Mouse (Mus musculus): Measurements from ENCODE around the gene Ccr1l1. TPM values are rescaled to one million over a fixed set of nuclear protein-coding genes. Genes with fewer than 3 reads are reported as not detected.

Gene Ccr1l1
- polyA plus RNA-seq, 1 experiment from 2014 or later, result not detected

- no peak overlapping the region for H3K4me3 ChIP-seq (ENCODE audit: low read depth, low read length)
- H3K4me2 ChIP-seq, result no peak overlapping the region
- no peak overlapping the region for H3K9ac ChIP-seq (ENCODE audit: low read depth, low read length)
- no peaks in the 10 kb centered on the region for H3K4me1 ChIP-seq (ENCODE audit: control insufficient read depth, insufficient read depth, low read length)
- 74% methylated on average over 2 of the region's 2 CpGs for WGBS (ENCODE audit: insufficient replicate concordance)
- no peaks in the 10 kb centered on the region for H3K27me3 ChIP-seq (ENCODE audit: control insufficient read depth, insufficient read depth, low read length)
- no peak for ATAC-seq (replicated peaks; ENCODE audit: insufficient number of reproducible peaks, low FRiP score, low TSS enrichment)
- no peak overlapping the region for H3K27ac ChIP-seq (ENCODE audit: low read depth, low read length)
- no peaks in the 10 kb centered on the region for H3K9me3 ChIP-seq (replicated peaks; ENCODE audit: control insufficient read depth, low read length)
- H3K36me3 ChIP-seq (ENCODE audit: control insufficient read depth, insufficient read depth, low read length), result no peaks in the 10 kb centered on the region
Observed at GRCm38 (mm10) chr9:123949432-123949831, 28.8 kb downstream of the Ccr1l1 start.

- Histone ChIP-seq H3K36me3 (ENCODE audit: control insufficient read depth, insufficient read depth, low read length) (no peaks in the 10 kb centered on the region), H3K4me1 (ENCODE audit: control insufficient read depth, insufficient read depth, low read length) (no peaks in the 10 kb centered on the region), H3K9me3 (replicated peaks; ENCODE audit: control insufficient read depth, low read length) (no peaks in the 10 kb centered on the region), H3K27ac (ENCODE audit: low read depth, low read length) (no peak overlapping the region), H3K4me3 (ENCODE audit: low read depth, low read length) (no peak overlapping the region), H3K27me3 (ENCODE audit: control insufficient read depth, insufficient read depth, low read length) (no peaks in the 10 kb centered on the region), H3K9ac (ENCODE audit: low read depth, low read length) (no peak overlapping the region), H3K4me2 (no peak overlapping the region)
- no peak for ATAC-seq (replicated peaks; ENCODE audit: insufficient number of reproducible peaks, low FRiP score, low TSS enrichment)
- WGBS (ENCODE audit: insufficient replicate concordance), result 72% methylated on average over 1 of the region's 1 CpGs
Observed at GRCm38 (mm10) chr9:123947815-123948214, 30.4 kb downstream of the Ccr1l1 start.

- Histone ChIP-seq H3K9ac (ENCODE audit: low read depth, low read length) (no peak overlapping the region), H3K9me3 (replicated peaks; ENCODE audit: control insufficient read depth, low read length) (no peaks in the 10 kb centered on the region), H3K4me3 (ENCODE audit: low read depth, low read length) (no peak overlapping the region), H3K4me2 (no peak overlapping the region), H3K27me3 (ENCODE audit: control insufficient read depth, insufficient read depth, low read length) (no peaks in the 10 kb centered on the region), H3K36me3 (ENCODE audit: control insufficient read depth, insufficient read depth, low read length) (no peaks in the 10 kb centered on the region), H3K4me1 (ENCODE audit: control insufficient read depth, insufficient read depth, low read length) (no peaks in the 10 kb centered on the region), H3K27ac (ENCODE audit: low read depth, low read length) (no peak overlapping the region)
- WGBS (ENCODE audit: insufficient replicate concordance), result 80% methylated on average over 3 of the region's 3 CpGs
- no peak for ATAC-seq (replicated peaks; ENCODE audit: insufficient number of reproducible peaks, low FRiP score, low TSS enrichment)
Observed at GRCm38 (mm10) chr9:123942025-123942424, 36.2 kb downstream of the Ccr1l1 start.

- Histone ChIP-seq H3K4me2 (no peak overlapping the region), H3K27me3 (ENCODE audit: control insufficient read depth, insufficient read depth, low read length) (no peaks in the 10 kb centered on the region), H3K4me3 (ENCODE audit: low read depth, low read length) (no peak overlapping the region), H3K9me3 (replicated peaks; ENCODE audit: control insufficient read depth, low read length) (no peaks in the 10 kb centered on the region), H3K27ac (ENCODE audit: low read depth, low read length) (no peak overlapping the region), H3K36me3 (ENCODE audit: control insufficient read depth, insufficient read depth, low read length) (no peaks in the 10 kb centered on the region), H3K9ac (ENCODE audit: low read depth, low read length) (no peak overlapping the region), H3K4me1 (ENCODE audit: control insufficient read depth, insufficient read depth, low read length) (no peaks in the 10 kb centered on the region)
- 66% methylated on average over 2 of the region's 2 CpGs for WGBS (ENCODE audit: insufficient replicate concordance)
- ATAC-seq (replicated peaks; ENCODE audit: insufficient number of reproducible peaks, low FRiP score, low TSS enrichment), result peak; percentile 35; the same call in 1 of the 2 replicates
Observed at GRCm38 (mm10) chr9:123941316-123941715, 36.9 kb downstream of the Ccr1l1 start.

GRCm38 (mm10) chr9:123940628-123941027, 37.6 kb downstream of the Ccr1l1 start:
- no peak overlapping the region for H3K27ac ChIP-seq (ENCODE audit: low read depth, low read length)
- no peak overlapping the region for H3K9ac ChIP-seq (ENCODE audit: low read depth, low read length)
- ATAC-seq (replicated peaks; ENCODE audit: insufficient number of reproducible peaks, low FRiP score, low TSS enrichment), result no peak; the same call in 1 of the 2 replicates

GRCm38 (mm10) chr9:123940168-123940567, 38.0 kb downstream of the Ccr1l1 start:
- no peak overlapping the region for H3K27ac ChIP-seq (ENCODE audit: low read depth, low read length)
- H3K27me3 ChIP-seq (ENCODE audit: control insufficient read depth, insufficient read depth, low read length), result no peaks in the 10 kb centered on the region
- no peak overlapping the region for H3K9ac ChIP-seq (ENCODE audit: low read depth, low read length)
- no peak overlapping the region for H3K4me2 ChIP-seq
- no peak for ATAC-seq (replicated peaks; ENCODE audit: insufficient number of reproducible peaks, low FRiP score, low TSS enrichment)
- H3K36me3 ChIP-seq (ENCODE audit: control insufficient read depth, insufficient read depth, low read length), result no peaks in the 10 kb centered on the region
- H3K9me3 ChIP-seq (replicated peaks; ENCODE audit: control insufficient read depth, low read length), result no peaks in the 10 kb centered on the region
- 68% methylated on average over 1 of the region's 1 CpGs for WGBS (ENCODE audit: insufficient replicate concordance)
- H3K4me3 ChIP-seq (ENCODE audit: low read depth, low read length), result no peak overlapping the region
- H3K4me1 ChIP-seq (ENCODE audit: control insufficient read depth, insufficient read depth, low read length), result no peaks in the 10 kb centered on the region

More at GRCm38 (mm10) chr9:123940628-123941027, 37.6 kb downstream of the Ccr1l1 start:
- H3K4me3 ChIP-seq (ENCODE audit: low read depth, low read length), result no peak overlapping the region
- H3K36me3 ChIP-seq (ENCODE audit: control insufficient read depth, insufficient read depth, low read length), result no peaks in the 10 kb centered on the region
- no peaks in the 10 kb centered on the region for H3K27me3 ChIP-seq (ENCODE audit: control insufficient read depth, insufficient read depth, low read length)
- H3K4me1 ChIP-seq (ENCODE audit: control insufficient read depth, insufficient read depth, low read length), result no peaks in the 10 kb centered on the region
- no peak overlapping the region for H3K4me2 ChIP-seq
- H3K9me3 ChIP-seq (replicated peaks; ENCODE audit: control insufficient read depth, low read length), result no peaks in the 10 kb centered on the region

GRCm38 (mm10) chr9:123937989-123938388, 40.2 kb downstream of the Ccr1l1 start:
- Histone ChIP-seq H3K4me1 (ENCODE audit: control insufficient read depth, insufficient read depth, low read length) (no peaks in the 10 kb centered on the region), H3K4me3 (ENCODE audit: low read depth, low read length) (no peak overlapping the region)
- WGBS (ENCODE audit: insufficient replicate concordance), result 82% methylated on average over 2 of the region's 2 CpGs

GRCm38 (mm10) chr9:123936604-123937280, 41.5 kb downstream of the Ccr1l1 start:
- Histone ChIP-seq H3K9ac (ENCODE audit: low read depth, low read length) (no peak overlapping the region), H3K27ac (ENCODE audit: low read depth, low read length) (no peak overlapping the region), H3K4me2 (no peak overlapping the region), H3K4me1 (ENCODE audit: control insufficient read depth, insufficient read depth, low read length) (peaks cover under 1% of the 10 kb centered on the region; the same call in 1 of the 2 replicates), H3K36me3 (ENCODE audit: control insufficient read depth, insufficient read depth, low read length) (no peaks in the 10 kb centered on the region), H3K4me3 (ENCODE audit: low read depth, low read length) (no peak overlapping the region), H3K9me3 (replicated peaks; ENCODE audit: control insufficient read depth, low read length) (no peaks in the 10 kb centered on the region), H3K27me3 (ENCODE audit: control insufficient read depth, insufficient read depth, low read length) (no peaks in the 10 kb centered on the region)
- 77% methylated on average over 9 of the region's 9 CpGs for WGBS (ENCODE audit: insufficient replicate concordance)
- ATAC-seq (replicated peaks; ENCODE audit: insufficient number of reproducible peaks, low FRiP score, low TSS enrichment), result no peak

More at GRCm38 (mm10) chr9:123937989-123938388, 40.2 kb downstream of the Ccr1l1 start:
- Histone ChIP-seq H3K36me3 (ENCODE audit: control insufficient read depth, insufficient read depth, low read length) (no peaks in the 10 kb centered on the region), H3K9ac (ENCODE audit: low read depth, low read length) (no peak overlapping the region), H3K27ac (ENCODE audit: low read depth, low read length) (no peak overlapping the region), H3K4me2 (no peak overlapping the region), H3K9me3 (replicated peaks; ENCODE audit: control insufficient read depth, low read length) (no peaks in the 10 kb centered on the region), H3K27me3 (ENCODE audit: control insufficient read depth, insufficient read depth, low read length) (no peaks in the 10 kb centered on the region)
- no peak for ATAC-seq (replicated peaks; ENCODE audit: insufficient number of reproducible peaks, low FRiP score, low TSS enrichment)

- Histone ChIP-seq H3K27ac (ENCODE audit: low read depth, low read length) (no peak overlapping the region), H3K9me3 (replicated peaks; ENCODE audit: control insufficient read depth, low read length) (no peaks in the 10 kb centered on the region), H3K4me3 (ENCODE audit: low read depth, low read length) (no peak overlapping the region), H3K4me2 (no peak overlapping the region), H3K27me3 (ENCODE audit: control insufficient read depth, insufficient read depth, low read length) (no peaks in the 10 kb centered on the region), H3K36me3 (ENCODE audit: control insufficient read depth, insufficient read depth, low read length) (no peaks in the 10 kb centered on the region), H3K9ac (ENCODE audit: low read depth, low read length) (no peak overlapping the region), H3K4me1 (ENCODE audit: control insufficient read depth, insufficient read depth, low read length) (peaks cover 3% of the 10 kb centered on the region; the same call in 1 of the 2 replicates)
- no peak for ATAC-seq (replicated peaks; ENCODE audit: insufficient number of reproducible peaks, low FRiP score, low TSS enrichment)
- 87% methylated on average over 5 of the region's 5 CpGs for WGBS (ENCODE audit: insufficient replicate concordance)
Observed at GRCm38 (mm10) chr9:123935776-123936175, 42.4 kb downstream of the Ccr1l1 start.
